8 mouse cellular contexts compared by ENCODE assay signal in genomic region chr1:181852466-181852865, GRCm38 (mm10). TPM values are rescaled to one million over a fixed set of nuclear protein-coding genes. Genes with fewer than 3 reads are reported as not detected.
DNase-seq lines count a peak whose midpoint lies in the region; ATAC-seq and TF ChIP-seq lines count a peak whose summit lies in the region.

No protein-coding gene starts in this region.

- peak overlapping the region; percentile 64 for H3K4me3 ChIP-seq in thymus, adult 2 months (ENCODE audit: control insufficient read depth, insufficient read depth, low read length)
- H3K4me3 ChIP-seq in intestine, embryonic 14.5 days (ENCODE audit: low read depth, low read length) = no peak overlapping the region
- H3K4me3 ChIP-seq in lung, adult 2 months (replicated peaks; ENCODE audit: extremely low read depth, low read depth, low read length) = peak overlapping the region; percentile 79

- H3K27me3 ChIP-seq in thymus, adult 2 months (ENCODE audit: control insufficient read depth, insufficient read depth, low read length) = no peaks in the 10 kb centered on the region
- no peaks in the 10 kb centered on the region for H3K27me3 ChIP-seq in intestine, embryonic 14.5 days (replicated peaks; ENCODE audit: control insufficient read depth, insufficient read depth, low read length)

- TF ChIP-seq CTCF in thymus, adult 2 months (IDR thresholded peaks at IDR 0.05; ENCODE audit: borderline replicate concordance, control insufficient read depth, extremely low read depth, insufficient read depth, low read length, poor library complexity) = no peak
- TF ChIP-seq CTCF in lung, adult 2 months (IDR thresholded peaks at IDR 0.05; ENCODE audit: insufficient read depth, low read length) = no peak

- intact Hi-C loops in left cerebral cortex, postnatal 14 days (cut with DNase I) = no loop called here

- no peak for ATAC-seq in intestine, embryonic 14.5 days (replicated peaks; ENCODE audit: low FRiP score, low TSS enrichment, low read depth)

- no peaks in the 10 kb centered on the region for H3K36me3 ChIP-seq in thymus, adult 2 months (ENCODE audit: control insufficient read depth, insufficient read depth, low read length)
- H3K36me3 ChIP-seq in intestine, embryonic 14.5 days (ENCODE audit: control insufficient read depth, insufficient read depth, low read length) = no peaks in the 10 kb centered on the region

- H3K9me3 ChIP-seq in intestine, embryonic 14.5 days (ENCODE audit: control insufficient read depth, low read length) = no peaks in the 10 kb centered on the region

- H3K9ac ChIP-seq in intestine, embryonic 14.5 days (ENCODE audit: low read length) = no peak overlapping the region

- WGBS in thymus, adult 2 months = 3% methylated on average over 13 of the region's 13 CpGs
- 47% methylated on average over 13 of the region's 13 CpGs for WGBS in intestine, embryonic 14.5 days
- WGBS in lung, adult 2 months = 26% methylated on average over 13 of the region's 13 CpGs

- no peak for TF ChIP-seq POLR2A in thymus, adult 2 months (IDR thresholded peaks at IDR 0.05; ENCODE audit: control insufficient read depth, extremely low read depth, insufficient read depth, low read length, poor library complexity)
- TF ChIP-seq POLR2A in lung, adult 2 months (IDR thresholded peaks at IDR 0.05; ENCODE audit: borderline replicate concordance, extremely low read depth, low read depth, low read length) = peak; percentile 37; the same call in 1 of the 2 replicates

- H3K4me2 ChIP-seq in intestine, embryonic 14.5 days (ENCODE audit: low read length) = peak overlapping the region; percentile 35

- DNase-seq in thymus, adult 2 months = peak; percentile 60
- DNase-seq in thymus, adult 18-20 months = no peak
- DNase-seq in intestine, embryonic 14.5 days (ENCODE audit: low spot score) = no peak
- no peak for DNase-seq in lung, adult 2 months
- peak; percentile 56 for DNase-seq in thymus, postnatal 14 days
- no peak for DNase-seq in left cerebral cortex, postnatal 14 days (ENCODE audit: low spot score in 2 of 2)
- DNase-seq in right cerebral cortex, postnatal 10 days (ENCODE audit: low spot score in 2 of 2) = no peak
- no peak for DNase-seq in layer of hippocampus, adult 18-20 months (ENCODE audit: low spot score in 2 of 2)

- peaks cover 20% of the 10 kb centered on the region for H3K4me1 ChIP-seq in thymus, adult 2 months (replicated peaks; ENCODE audit: control insufficient read depth, insufficient read depth, low read length)
- H3K4me1 ChIP-seq in intestine, embryonic 14.5 days (replicated peaks; ENCODE audit: control insufficient read depth, insufficient read depth, low read length) = no peaks in the 10 kb centered on the region; the same call in 1 of the 2 replicates
- H3K4me1 ChIP-seq in lung, adult 2 months (ENCODE audit: control insufficient read depth, insufficient read depth, low read length) = peaks cover 5% of the 10 kb centered on the region; the same call in 1 of the 2 replicates

- peak overlapping the region; percentile 99 for H3K27ac ChIP-seq in thymus, adult 2 months (ENCODE audit: control insufficient read depth, insufficient read depth, low read length)
- H3K27ac ChIP-seq in intestine, embryonic 14.5 days (ENCODE audit: low read depth) = no peak overlapping the region

RNA-seq across cellular contexts. Expression of gene Lbr, which starts 9.6 kb away (rescaled TPM):
- 183 and 201 TPM in 2 replicates for polyA plus RNA-seq in thymus, adult 2 months (2012; rRNA removed)
- polyA plus RNA-seq in intestine, embryonic 14.5 days (2014; fragmentation: Nextera tagmentation; extraction: Ambion mirVana) = 157 and 168 TPM in 2 replicates
- polyA plus RNA-seq in lung, adult 2 months (2012; rRNA removed) = 24.3 and 30.0 TPM in 2 replicates
- 10 to 100 TPM in 1 of 2 experiments, 1 to 10 TPM in 1; 9.6 to 14.2 TPM for total RNA-seq in left cerebral cortex, postnatal 14 days (2021)
- total RNA-seq in layer of hippocampus, adult 18-20 months (2021) = 10 to 100 TPM; 13.2 to 13.7 TPM

Comparison
In these comparisons a context has a peak if more than half of its experiments do, and no peak if none do; other contexts are left out.
1. DNase-seq: peak in thymus, adult 2 months (single experiment) and thymus, postnatal 14 days (single experiment); none in thymus, adult 18-20 months (0 of 2), intestine, embryonic 14.5 days (single experiment), lung, adult 2 months (single experiment), left cerebral cortex, postnatal 14 days (0 of 2), right cerebral cortex, postnatal 10 days (0 of 2) and layer of hippocampus, adult 18-20 months (0 of 2).